Mouse (Mus musculus): ENCODE measurements around the gene Gatad2b.

GRCm38 (mm10) chr3:90378496-90378895, 85.5 kb downstream of the Gatad2b start:
- TF ChIP-seq GATA1 (IDR thresholded peaks at IDR 0.05; ENCODE audit: borderline replicate concordance, low read length) (no peak), FLI1 (IDR thresholded peaks at IDR 0.05; ENCODE audit: low read length) (no peak)
